Mouse (Mus musculus) hindbrain, embryonic 14.5 days (tissue): ENCODE measurements around the gene Zbtb7b. TPM values are rescaled to one million over a fixed set of nuclear protein-coding genes. Genes with fewer than 3 reads are reported as not detected.
"Not testable (repeated sequence)": the region's sequence is repeated elsewhere in the genome, so short reads cannot be mapped to it uniquely, and the experiment has no call there.

Experiments used
- ATAC-seq: fragments of 200-750 bp; cut with Nextera tagmentation; 2 replicates; pipeline ENCODE4 v1.8.0; 2017; ENCODE audit warnings: moderate number of reproducible peaks, mild to moderate bottlenecking, moderate TSS enrichment, moderate library complexity; ENCODE audit not compliant: low FRiP score
- DNase-seq: peaks from one replicate; pipeline ENCODE4 v3.0.0-alpha.2; 2015; ENCODE audit warnings: low spot score
- H3K27ac ChIP-seq: fragments of 300-500 bp; sonication (generic); 2 replicates; pipeline ENCODE4 v1.5.1; 2014; ENCODE audit warnings: mild to moderate bottlenecking, moderate library complexity
- H3K27me3 ChIP-seq: fragments of 300-500 bp; sonication (generic); 2 replicates; pipeline ENCODE4 v1.6.1; 2014; ENCODE audit warnings: mild to moderate bottlenecking, low read length, mixed read lengths; ENCODE audit not compliant: control insufficient read depth, insufficient read depth
- H3K36me3 ChIP-seq: fragments of 300-500 bp; sonication (generic); replicated peaks from 2 replicates; pipeline ENCODE4 v1.6.1; 2014; ENCODE audit not compliant: control insufficient read depth, insufficient read depth
- H3K4me1 ChIP-seq: fragments of 300-500 bp; sonication (generic); replicated peaks from 2 replicates; pipeline ENCODE4 v1.6.1; 2014; ENCODE audit warnings: antibody characterized with exemption, low read length, mixed read lengths; ENCODE audit not compliant: control insufficient read depth, insufficient read depth
- H3K4me2 ChIP-seq: fragments of 300-500 bp; sonication (generic); replicated peaks from 2 replicates; pipeline ENCODE4 v1.6.1; 2014; ENCODE audit warnings: mild to moderate bottlenecking, moderate library complexity
- H3K4me3 ChIP-seq: fragments of 300-500 bp; sonication (generic); replicated peaks from 2 replicates; pipeline ENCODE4 v1.5.1; 2014; ENCODE audit warnings: mild to moderate bottlenecking, low read length
- H3K9ac ChIP-seq: fragments of 300-500 bp; sonication (generic); 2 replicates; pipeline ENCODE4 v1.6.1; 2014
- H3K9me3 ChIP-seq: fragments of 300-500 bp; sonication (generic); 2 replicates; pipeline ENCODE4 v1.6.1; 2016; ENCODE audit warnings: low read length; ENCODE audit not compliant: control insufficient read depth
- WGBS: fragments of 180-500 bp; shearing (Covaris S2); extraction: QIAGEN DNeasy Blood & Tissue Kit; methylation state at CpG from one replicate; pipeline ENCODE4 v1.1.7; 2014; 5-methylcytosine and 5-hydroxymethylcytosine counted together
- polyA plus RNA-seq: library from polyadenylated mRNA; unstranded; fragments of >200 nt; fragmentation: Nextera tagmentation; extraction: Ambion mirVana; gene quantifications from 2 replicates; pipeline ENCODE4 v1.2.1, GENCODE M21; 2014

Zbtb7b gene
- polyA plus RNA-seq, 1 experiment from 2014 or later: 0.46 TPM

DNA sequence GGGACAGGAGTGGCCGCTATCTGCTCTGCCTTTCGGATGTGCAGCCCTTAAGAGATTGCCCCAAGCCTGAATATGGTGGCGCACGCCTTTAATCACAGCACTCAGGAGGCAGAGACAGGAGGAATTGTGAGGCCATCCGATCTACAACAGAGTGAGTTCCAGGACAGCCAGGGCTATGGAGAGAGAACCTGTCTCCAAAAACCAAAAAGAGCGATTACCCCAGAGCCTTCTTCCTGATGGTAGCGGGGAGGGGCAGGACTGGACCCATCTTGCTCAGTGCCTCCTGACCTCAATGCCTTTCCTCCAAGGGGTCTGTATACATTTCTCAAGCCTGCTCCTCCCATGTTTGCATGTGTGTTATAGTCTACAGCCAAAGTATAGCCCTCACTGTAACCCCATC, 34.4 kb upstream of the Zbtb7b start:
- H3K4me2 ChIP-seq, DNase-seq, ATAC-seq, H3K27me3 ChIP-seq, H3K27ac ChIP-seq, H3K9ac ChIP-seq, H3K9me3 ChIP-seq, H3K4me3 ChIP-seq: not testable (repeated sequence)
- peaks cover 15% of the 10 kb centered on the region for H3K4me1 ChIP-seq
- WGBS: 91% methylated on average over 7 of the region's 7 CpGs
- peaks cover 46% of the 10 kb centered on the region for H3K36me3 ChIP-seq

- 88% methylated on average over 4 of the region's 4 CpGs for WGBS
Measured at GRCm38 (mm10) chr3:89425876-89426275, 31.3 kb upstream of the Zbtb7b start.

GRCm38 (mm10) chr3:89425141-89425525, 30.6 kb upstream of the Zbtb7b start:
- peaks cover 27% of the 10 kb centered on the region for H3K36me3 ChIP-seq
- H3K4me1 ChIP-seq: peaks cover 14% of the 10 kb centered on the region
- H3K9ac ChIP-seq: no peak overlapping the region
- DNase-seq (no peak), ATAC-seq (no peak)
- H3K9me3 ChIP-seq: no peaks in the 10 kb centered on the region
- WGBS: 87% methylated on average over 5 of the region's 5 CpGs
- H3K4me3 ChIP-seq: no peak overlapping the region
- no peak overlapping the region for H3K27ac ChIP-seq
- no peaks in the 10 kb centered on the region for H3K27me3 ChIP-seq
- H3K4me2 ChIP-seq: no peak overlapping the region

More at GRCm38 (mm10) chr3:89425876-89426275, 31.3 kb upstream of the Zbtb7b start:
- no peak overlapping the region for H3K4me3 ChIP-seq
- ATAC-seq: no peak
- no peak for DNase-seq
- no peak overlapping the region for H3K9ac ChIP-seq
- no peak overlapping the region for H3K4me2 ChIP-seq
- no peaks in the 10 kb centered on the region for H3K27me3 ChIP-seq
- H3K36me3 ChIP-seq: peaks cover 27% of the 10 kb centered on the region
- peaks cover 14% of the 10 kb centered on the region for H3K4me1 ChIP-seq
- no peaks in the 10 kb centered on the region for H3K9me3 ChIP-seq
- H3K27ac ChIP-seq: no peak overlapping the region

DNA sequence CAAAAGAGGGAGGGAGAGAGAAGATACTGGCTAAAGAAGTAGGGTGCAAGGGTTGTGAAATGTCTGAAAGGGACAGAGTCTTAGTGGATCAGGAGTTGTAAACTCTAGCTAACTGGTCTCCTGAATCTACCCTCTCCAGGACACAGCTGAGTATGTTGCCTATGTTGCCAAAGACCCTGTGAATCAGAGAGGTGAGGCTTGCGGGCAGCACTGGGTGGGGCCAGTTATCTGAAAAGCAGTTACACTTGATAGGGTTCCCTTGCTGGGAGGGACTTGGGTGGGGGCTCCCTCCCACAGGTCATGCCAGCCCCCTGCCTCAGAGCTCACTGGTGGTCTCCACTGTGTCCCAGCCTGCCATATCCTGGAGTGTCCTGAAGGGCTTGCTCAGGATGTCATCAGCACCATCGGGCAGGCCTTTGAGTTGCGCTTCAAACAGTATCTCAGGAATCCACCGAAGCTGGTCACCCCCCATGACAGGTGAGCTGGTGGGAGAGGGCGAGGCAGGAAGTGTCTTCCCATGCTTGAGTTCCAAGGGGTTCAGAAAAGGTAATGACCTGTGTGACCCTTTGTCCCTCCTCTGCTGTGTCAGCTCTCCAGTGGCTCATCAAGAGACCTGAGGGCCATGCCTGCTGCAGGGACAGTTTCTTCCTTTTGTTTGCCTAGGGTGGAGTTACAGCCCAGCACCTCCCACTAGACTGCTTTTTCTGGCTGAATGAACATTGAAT, 30.0 kb upstream of the Zbtb7b start:
- no peak for ATAC-seq
- WGBS: 88% methylated on average over 5 of the region's 5 CpGs

DNA sequence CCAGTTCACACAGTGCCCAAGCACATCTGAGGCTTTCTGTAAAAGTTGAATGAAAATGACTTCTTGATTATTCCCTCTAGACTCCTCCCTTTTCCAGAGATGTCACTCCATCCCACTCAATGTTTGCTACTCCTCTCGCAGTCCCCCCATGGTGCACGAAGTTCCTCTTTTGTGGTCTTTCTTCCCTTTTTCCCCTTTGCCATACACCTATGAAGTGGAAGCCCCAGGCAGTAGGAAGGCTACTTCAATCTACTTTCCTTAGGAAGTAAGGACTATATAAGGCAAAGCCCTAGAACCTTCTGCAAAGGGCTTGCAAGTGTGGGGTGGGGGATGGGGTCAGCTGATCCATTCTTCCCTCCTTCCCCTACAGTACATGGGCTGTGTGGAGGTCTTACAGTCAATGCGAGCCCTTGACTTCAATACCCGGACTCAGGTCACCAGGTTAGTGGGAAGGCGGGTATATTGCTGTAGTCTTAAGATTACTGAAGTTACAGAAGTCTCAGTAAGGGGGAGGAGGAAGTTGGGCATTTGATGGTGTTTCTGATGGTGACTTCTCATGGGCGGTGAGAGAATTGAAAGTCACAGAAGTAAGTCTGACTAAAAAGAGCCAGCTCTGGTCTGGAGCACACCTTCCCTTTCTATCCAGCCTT, 28.1 kb upstream of the Zbtb7b start:
- ATAC-seq: no peak
- Histone ChIP-seq H3K4me1 (peaks cover 24% of the 10 kb centered on the region), H3K27ac (no peak overlapping the region), H3K4me2 (peak overlapping the region; percentile 56), H3K27me3 (no peaks in the 10 kb centered on the region), H3K4me3 (peak overlapping the region; percentile 27; the same call in 1 of the 2 replicates), H3K9ac (no peak overlapping the region), H3K36me3 (peaks cover 22% of the 10 kb centered on the region), H3K9me3 (no peaks in the 10 kb centered on the region)
- WGBS: 71% methylated on average over 6 of the region's 6 CpGs
- no peak for DNase-seq

More for the DNA sequence above, 30.0 kb upstream of the Zbtb7b start:
- Histone ChIP-seq H3K4me2 (no peak overlapping the region), H3K36me3 (peaks cover 27% of the 10 kb centered on the region), H3K9me3 (no peaks in the 10 kb centered on the region), H3K4me1 (peaks cover 18% of the 10 kb centered on the region), H3K27ac (no peak overlapping the region), H3K9ac (no peak overlapping the region), H3K27me3 (no peaks in the 10 kb centered on the region), H3K4me3 (no peak overlapping the region)
- no peak for DNase-seq

GRCm38 (mm10) chr3:89421810-89422473, 27.4 kb upstream of the Zbtb7b start:
- 11% methylated on average over 21 of the region's 22 CpGs for WGBS
- Histone ChIP-seq H3K27me3 (no peaks in the 10 kb centered on the region), H3K9me3 (no peaks in the 10 kb centered on the region), H3K36me3 (peaks cover 14% of the 10 kb centered on the region), H3K4me3 (peak overlapping the region; percentile 27), H3K4me1 (peaks cover 29% of the 10 kb centered on the region), H3K27ac (peak overlapping the region; percentile 16; the same call in 1 of the 2 replicates), H3K4me2 (peak overlapping the region; percentile 56), H3K9ac (peak overlapping the region; percentile 57)
- DNase-seq: no peak
- ATAC-seq: no peak

DNA sequence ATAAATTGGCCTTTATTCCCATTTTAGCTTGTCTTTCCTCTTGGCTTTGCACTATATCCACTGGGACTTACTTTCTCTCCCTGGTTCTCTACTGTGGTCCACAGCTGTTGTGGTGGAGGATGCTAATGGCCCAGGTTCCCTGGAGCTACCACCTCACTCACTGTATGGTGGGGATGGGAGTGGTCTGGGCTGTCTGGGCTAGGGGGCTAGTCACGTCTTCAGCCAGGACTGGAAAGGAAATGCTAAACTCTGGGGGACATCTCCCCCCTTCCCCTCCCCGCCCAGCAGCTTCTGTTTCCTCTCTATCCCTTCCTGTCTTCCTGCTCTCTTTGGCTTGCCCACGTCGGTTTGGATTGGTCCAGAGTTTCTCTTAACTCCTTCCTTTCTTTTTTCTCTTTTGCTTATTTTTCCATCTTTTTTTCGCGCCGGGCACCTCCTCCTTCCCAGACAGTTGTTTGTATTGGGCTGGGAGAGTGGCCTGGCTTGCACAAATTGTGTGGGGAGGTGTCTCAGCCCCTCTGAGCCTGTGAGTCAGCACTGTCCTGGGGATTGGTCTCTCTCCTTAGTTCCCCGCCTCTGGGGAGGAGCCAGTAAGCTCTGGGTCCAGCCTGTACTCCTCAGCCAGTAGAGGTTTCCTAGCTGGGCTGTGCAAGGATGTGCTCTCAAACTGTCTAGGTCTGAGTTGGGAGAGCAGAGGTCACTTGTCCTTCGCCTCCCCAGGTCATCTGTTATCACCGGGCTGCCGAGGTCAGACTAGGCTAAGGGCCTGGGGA, 26.6 kb upstream of the Zbtb7b start:
- peak overlapping the region; percentile 27 for H3K4me3 ChIP-seq
- 0 out of 2 replicates have a peak, but pooled peaks cover 7% of the 10 kb centered on the region for H3K36me3 ChIP-seq
- peak; percentile 54; the same call in 1 of the 2 replicates for ATAC-seq
- WGBS: 3% methylated on average over 11 of the region's 11 CpGs
- DNase-seq: peak; percentile 48
- H3K4me1 ChIP-seq: peaks cover 29% of the 10 kb centered on the region
- H3K27ac ChIP-seq: peak overlapping the region; percentile 50; the same call in 1 of the 2 replicates
- peak overlapping the region; percentile 57 for H3K9ac ChIP-seq
- H3K4me2 ChIP-seq: peak overlapping the region; percentile 56
- H3K27me3 ChIP-seq: no peaks in the 10 kb centered on the region
- no peaks in the 10 kb centered on the region for H3K9me3 ChIP-seq

GRCm38 (mm10) chr3:89420421-89420820, 25.8 kb upstream of the Zbtb7b start:
- no peak overlapping the region for H3K9ac ChIP-seq
- H3K27me3 ChIP-seq: no peaks in the 10 kb centered on the region
- H3K4me1 ChIP-seq: peaks cover 29% of the 10 kb centered on the region
- no peak overlapping the region for H3K4me3 ChIP-seq
- H3K27ac ChIP-seq: peak overlapping the region; percentile 50; the same call in 1 of the 2 replicates
- H3K4me2 ChIP-seq: peak overlapping the region; percentile 56
- 71% methylated on average over 2 of the region's 2 CpGs for WGBS
- H3K9me3 ChIP-seq: no peaks in the 10 kb centered on the region
- DNase-seq (no peak), ATAC-seq (no peak)
- H3K36me3 ChIP-seq: peaks cover 12% of the 10 kb centered on the region; the same call in 1 of the 2 replicates
